Mouse (Mus musculus) spleen, adult 10 weeks (tissue): ENCODE data around the gene Heatr9. TPM values are rescaled to one million over a fixed set of nuclear protein-coding genes. Genes with fewer than 3 reads are reported as not detected.

ENCODE experiments used
- polyA plus RNA-seq: library from polyadenylated mRNA; stranded (reverse); fragments of 350-450 nt; fragmentation: Illumina TruSeq; extraction: RNeasy Lipid Tissue Mini Kit (QIAGEN cat#74804); gene quantifications from one replicate; pipeline ENCODE4 v1.2.3, GENCODE M21; 2015; ENCODE audit warnings: low replicate concordance; ENCODE audit not compliant: insufficient read depth

Heatr9 gene
- 2.9 TPM for polyA plus RNA-seq

GRCm38 (mm10) chr11:83522075-83522474 lies at the start of gene Heatr9:
Heatr9 (minus strand) TSS chr11:83522175.

GRCm38 (mm10) chr11:83530360-83530759 lies 8.4 kb upstream of the Heatr9 start, which contains the start of gene Ccl5:
Ccl5 (minus strand) TSS chr11:83530518.

DNA sequence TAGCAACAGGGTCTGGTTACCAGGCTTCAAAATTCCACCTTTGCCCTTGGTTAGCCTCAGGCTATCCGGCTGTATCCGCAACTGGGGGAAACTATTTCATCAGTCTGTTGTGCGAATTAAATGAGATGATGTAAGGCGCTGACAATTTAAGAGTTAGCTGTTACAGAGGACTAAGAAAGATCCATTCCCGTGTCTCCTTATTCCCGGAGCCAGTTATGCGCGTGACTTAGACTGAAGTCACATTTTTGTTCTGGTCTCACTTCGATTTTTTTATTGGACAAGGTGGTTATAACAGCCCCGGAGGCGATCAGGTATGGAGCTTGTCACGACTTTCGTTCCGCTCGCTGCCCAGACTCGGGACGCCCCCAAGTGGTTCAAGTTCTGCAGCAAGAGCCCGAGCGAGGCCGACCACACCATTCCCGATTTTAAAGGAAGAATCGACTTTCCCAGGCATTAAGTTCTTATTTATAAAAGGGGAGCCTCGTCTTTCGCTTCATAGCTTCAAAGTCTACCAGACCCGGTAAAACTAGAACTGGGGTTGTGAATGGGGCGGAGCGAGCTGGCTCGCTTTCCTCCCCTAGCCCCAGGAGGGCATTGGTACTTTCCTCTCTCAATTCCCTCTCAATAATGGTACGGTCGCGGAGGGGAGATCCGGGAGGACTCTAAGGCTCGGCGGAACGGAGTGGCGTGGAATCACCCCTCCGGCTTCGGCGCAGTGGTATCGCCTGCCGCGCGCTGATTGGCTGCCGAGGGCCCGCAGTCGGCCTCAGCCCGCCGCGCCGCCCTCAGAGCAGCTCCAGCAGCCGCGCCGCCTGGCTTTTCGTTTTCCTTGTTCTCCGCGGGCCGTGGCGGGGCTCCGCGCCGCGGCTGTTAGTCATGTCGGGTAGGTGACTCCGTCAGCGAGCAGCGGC lies 49.4 kb downstream of the Heatr9 start, which contains the start of gene Taf15:
TSS of gene Taf15 (plus strand) at position 763 of the 911 bp plus-strand sequence.

DNA sequence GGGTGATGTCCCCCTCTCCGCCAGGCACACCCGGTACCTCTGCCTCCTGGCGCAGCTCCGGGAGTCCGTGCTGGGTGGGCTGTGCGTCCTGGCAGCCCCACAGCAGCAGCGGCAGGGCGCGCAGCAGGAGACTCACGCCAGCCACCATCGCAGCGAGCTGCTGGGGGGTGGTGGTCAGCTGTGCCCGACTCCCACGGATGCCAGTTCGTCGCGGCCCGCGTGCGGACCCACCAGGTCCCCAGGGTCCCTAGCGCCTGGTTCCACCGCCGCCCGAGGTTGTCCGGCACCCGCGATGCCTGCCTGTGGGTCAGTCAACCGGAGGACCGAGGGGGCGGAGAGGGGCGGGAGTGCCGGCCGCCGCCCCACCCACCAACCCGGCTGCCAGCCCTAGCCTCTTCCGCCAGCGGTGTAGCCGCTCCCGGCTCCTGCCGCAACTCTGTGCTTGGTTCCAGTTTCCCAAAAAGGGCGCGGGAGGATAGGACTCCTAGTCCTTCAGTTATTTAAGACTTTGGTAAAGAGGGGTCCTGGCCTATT lies 59.2 kb downstream of the Heatr9 start, which contains the start of gene Mmp28:
TSS of gene Mmp28 (minus strand) at position 361 of the 534 bp plus-strand sequence.

Other genes starting within 250 kb of the Heatr9 start
- 12.9 TPM for gene Slfn14, start 235.4 kb downstream of the Heatr9 start, polyA plus RNA-seq
- gene Ap2b1, start 223.2 kb downstream of the Heatr9 start, polyA plus RNA-seq: 105 TPM
- gene Pex12, start 219.6 kb downstream of the Heatr9 start, polyA plus RNA-seq: 14.9 TPM
- gene Rasl10b, start 113.0 kb downstream of the Heatr9 start, polyA plus RNA-seq: 0.10 TPM
- gene Gas2l2, start 92.7 kb downstream of the Heatr9 start, polyA plus RNA-seq: not detected
- gene 1700020L24Rik, start 84.5 kb downstream of the Heatr9 start, polyA plus RNA-seq: not detected
- 2.4 TPM for gene Mmp28, start 59.1 kb downstream of the Heatr9 start, polyA plus RNA-seq
- gene Taf15, start 49.1 kb downstream of the Heatr9 start, polyA plus RNA-seq: 159 TPM
- 219 TPM for gene Ccl5, start 8.3 kb upstream of the Heatr9 start, polyA plus RNA-seq
- gene Ccl9, start 56.5 kb upstream of the Heatr9 start, polyA plus RNA-seq: 33.6 TPM
- gene Ccl6, start 70.9 kb upstream of the Heatr9 start, polyA plus RNA-seq: 72.6 TPM
- not detected for gene Rpl9-ps1, start 123.4 kb upstream of the Heatr9 start, polyA plus RNA-seq
- gene Ccl3, start 127.2 kb upstream of the Heatr9 start, polyA plus RNA-seq: 3.9 TPM
- 2.9 TPM for gene Ccl4, start 140.4 kb upstream of the Heatr9 start, polyA plus RNA-seq
- 56.3 TPM for gene Wfdc17, start 181.8 kb upstream of the Heatr9 start, polyA plus RNA-seq
- 0.51 TPM for gene Wfdc18, start 186.8 kb upstream of the Heatr9 start, polyA plus RNA-seq
- 6.7 TPM for gene Wfdc21, start 224.8 kb upstream of the Heatr9 start, polyA plus RNA-seq
- 21.0 TPM for gene Heatr6, start 231.5 kb upstream of the Heatr9 start, polyA plus RNA-seq